Mouse (Mus musculus) embryonic fibroblast, embryonic 13.5 days (primary cell): ENCODE data around the gene Hmga2. TPM values are rescaled to one million over a fixed set of nuclear protein-coding genes. Genes with fewer than 3 reads are reported as not detected.
"Not testable (repeated sequence)": the region's sequence is repeated elsewhere in the genome, so short reads cannot be mapped to it uniquely, and the experiment has no call there.

Source experiments
- H3K27ac ChIP-seq: 2 replicates; pipeline ENCODE4 v1.5.1; 2012; ENCODE audit warnings: low read length, control low read depth, inconsistent platforms; ENCODE audit not compliant: insufficient read depth
- H3K4me1 ChIP-seq: 2 replicates; pipeline ENCODE4 v1.6.1; 2011; ENCODE audit warnings: low read length; ENCODE audit not compliant: control insufficient read depth, insufficient read depth
- H3K4me3 ChIP-seq: 2 replicates; pipeline ENCODE4 v1.5.1; 2011; ENCODE audit warnings: mild to moderate bottlenecking, control low read depth, low read length; ENCODE audit not compliant: insufficient read depth
- CTCF ChIP-seq: IDR thresholded peaks from 2 replicates; pipeline ENCODE4 v1.5.1; 2011; ENCODE audit warnings: mild to moderate bottlenecking, control low read depth, low read length, moderate library complexity, borderline replicate concordance; ENCODE audit not compliant: insufficient read depth
- POLR2A ChIP-seq: IDR thresholded peaks from 2 replicates; pipeline ENCODE4 v1.6.1; 2011; ENCODE audit warnings: low read depth, mild to moderate bottlenecking, control low read depth, low read length, moderate library complexity
- polyA plus RNA-seq: library from polyadenylated mRNA; stranded (reverse); fragments of >200 nt; gene quantifications from 2 replicates; pipeline ENCODE4 v1.2.4, GENCODE M21; 2011; ENCODE audit warnings: low read depth; ENCODE audit not compliant: missing spikeins, insufficient read length

Gene Hmga2
- polyA plus RNA-seq, 1 experiment: 195 TPM

GRCm38 (mm10) chr10:120388400-120388871, 87.8 kb downstream of the Hmga2 start:
- Histone ChIP-seq H3K4me3 (no peak overlapping the region), H3K27ac (no peak overlapping the region; the same call in 1 of the 2 replicates), H3K4me1 (peaks cover 22% of the 10 kb centered on the region)
- TF ChIP-seq POLR2A: no peak
- no peak for TF ChIP-seq CTCF

DNA sequence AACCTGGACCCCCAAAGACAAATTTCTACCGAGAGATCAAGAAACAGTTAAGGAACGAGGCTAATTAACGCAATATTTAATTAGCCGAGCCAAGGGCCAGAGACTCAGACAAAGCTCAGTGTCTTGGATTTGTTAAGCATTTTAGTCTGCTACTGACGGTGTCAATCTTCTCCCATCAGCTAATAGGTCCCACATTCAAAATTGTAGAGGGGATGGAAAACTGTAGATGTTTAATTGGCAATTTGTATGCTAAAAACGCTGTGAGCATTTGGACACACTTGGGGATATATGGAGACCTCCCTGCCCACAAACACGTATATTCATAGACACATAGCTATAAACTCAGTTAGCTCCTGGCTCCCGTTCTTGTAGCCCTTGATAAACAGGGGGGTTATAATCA, 89.2 kb downstream of the Hmga2 start:
- Histone ChIP-seq H3K4me3 (no peak overlapping the region), H3K27ac (no peak overlapping the region), H3K4me1 (peaks cover 19% of the 10 kb centered on the region)
- TF ChIP-seq POLR2A (no peak), CTCF (no peak)

DNA sequence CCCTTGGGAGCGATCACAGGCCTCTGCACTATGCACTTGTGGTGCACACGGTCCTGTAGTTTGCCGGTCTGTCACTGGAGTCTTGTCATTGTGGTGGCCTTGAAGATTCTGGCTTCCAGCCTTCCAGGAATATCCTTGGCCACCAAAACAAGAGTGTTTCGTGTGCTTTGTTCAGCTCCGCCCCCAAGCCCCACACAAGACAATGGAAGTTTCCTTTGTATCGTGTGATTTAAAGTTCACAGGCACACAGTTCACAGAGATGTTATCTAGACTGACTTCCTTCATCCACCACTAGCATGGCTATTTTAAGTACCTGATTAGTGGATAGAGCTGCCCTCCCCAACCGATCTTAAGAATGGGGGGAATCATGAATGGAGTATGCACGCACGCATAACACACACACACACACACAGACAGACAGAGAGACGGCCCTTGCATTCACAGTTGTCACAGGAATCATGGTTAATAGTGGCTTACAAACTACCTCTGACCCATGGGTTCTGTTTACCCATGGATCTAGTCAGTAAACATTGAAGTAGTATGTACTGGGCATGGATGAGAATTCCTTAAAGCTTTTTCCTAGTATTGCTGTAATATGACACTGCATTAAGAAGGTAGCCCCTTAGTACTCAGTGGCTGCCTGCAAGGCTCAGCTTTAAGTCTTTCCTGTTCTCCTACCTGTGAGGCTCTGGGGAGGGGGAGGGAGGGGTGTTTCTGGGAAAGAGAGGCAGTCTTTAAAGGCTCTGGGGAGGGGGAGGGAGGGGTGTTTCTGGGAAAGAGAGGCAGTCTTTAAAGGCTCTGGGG, 91.3 kb downstream of the Hmga2 start:
- Histone ChIP-seq H3K4me3 (no peak overlapping the region), H3K27ac (no peak overlapping the region; the same call in 1 of the 2 replicates), H3K4me1 (peaks cover 19% of the 10 kb centered on the region)
- no peak for TF ChIP-seq POLR2A
- TF ChIP-seq CTCF: no peak

- peaks cover 21% of the 10 kb centered on the region for H3K4me1 ChIP-seq
These were observed 92.2 kb downstream of the Hmga2 start for GRCm38 (mm10) chr10:120384040-120384439.

GRCm38 (mm10) chr10:120377795-120378194, 98.5 kb downstream of the Hmga2 start:
- H3K4me1 ChIP-seq: peaks cover 22% of the 10 kb centered on the region
- no peak overlapping the region; the same call in 1 of the 2 replicates for H3K27ac ChIP-seq
- no peak overlapping the region for H3K4me3 ChIP-seq

More at GRCm38 (mm10) chr10:120384040-120384439, 92.2 kb downstream of the Hmga2 start:
- Histone ChIP-seq H3K4me3 (no peak overlapping the region), H3K27ac (no peak overlapping the region)
- TF ChIP-seq POLR2A (no peak), CTCF (no peak)

DNA sequence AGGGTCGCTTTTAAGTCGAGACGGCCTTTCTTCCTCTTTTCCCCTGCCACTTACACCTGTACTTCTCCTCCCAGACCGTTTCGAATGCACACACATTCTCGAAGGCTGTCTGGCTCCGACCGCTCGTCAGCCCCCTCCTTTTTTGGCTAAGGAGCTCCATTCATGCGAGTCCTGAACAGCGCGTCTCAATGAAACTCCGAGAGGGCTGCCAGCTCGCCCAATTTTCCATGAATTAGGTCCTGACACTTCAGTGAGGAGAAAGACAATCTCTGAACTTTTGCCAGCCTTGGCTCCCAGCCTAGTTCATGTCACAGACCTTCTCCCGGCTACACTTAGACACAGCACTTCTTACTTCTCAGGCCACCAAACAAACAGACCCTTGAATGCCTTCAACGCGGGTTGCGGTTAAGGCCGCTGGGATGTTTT, 98.9 kb downstream of the Hmga2 start:
- Histone ChIP-seq H3K4me1 (peaks cover 22% of the 10 kb centered on the region), H3K4me3 (no peak overlapping the region), H3K27ac (no peak overlapping the region; the same call in 1 of the 2 replicates)
- TF ChIP-seq POLR2A (no peak), CTCF (no peak)

More at GRCm38 (mm10) chr10:120377795-120378194, 98.5 kb downstream of the Hmga2 start:
- TF ChIP-seq CTCF (no peak), POLR2A (no peak)

- TF ChIP-seq CTCF: no peak
- no peak for TF ChIP-seq POLR2A
- H3K4me1 ChIP-seq: peaks cover 27% of the 10 kb centered on the region
- no peak overlapping the region for H3K4me3 ChIP-seq
- no peak overlapping the region for H3K27ac ChIP-seq
These were observed 100.8 kb downstream of the Hmga2 start for GRCm38 (mm10) chr10:120375438-120375837.

DNA sequence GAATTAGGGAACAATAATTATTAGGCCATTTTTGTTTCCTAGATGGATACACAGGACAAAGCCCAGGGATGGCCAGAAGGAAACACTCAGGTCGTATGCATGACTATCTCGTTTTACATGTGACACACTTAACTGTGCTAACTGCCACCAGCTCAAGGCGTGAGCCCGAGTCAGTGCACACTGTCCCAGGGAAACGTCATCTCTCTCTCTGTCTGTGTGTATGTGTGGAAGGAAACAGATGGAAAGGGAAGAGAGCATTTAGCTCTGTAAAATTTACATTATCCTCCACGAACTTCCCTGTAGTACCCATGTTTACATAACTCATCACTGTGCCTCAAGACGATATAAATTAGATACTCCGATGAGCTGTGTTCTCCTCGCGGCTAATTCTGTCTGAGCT, 105.1 kb downstream of the Hmga2 start:
- Histone ChIP-seq H3K4me3 (no peak overlapping the region), H3K27ac (no peak overlapping the region), H3K4me1 (peaks cover 31% of the 10 kb centered on the region)
- TF ChIP-seq CTCF (no peak), POLR2A (no peak)

GRCm38 (mm10) chr10:120369187-120369805, 107.0 kb downstream of the Hmga2 start:
- Histone ChIP-seq H3K27ac (peak overlapping the region; percentile 5; the same call in 1 of the 2 replicates), H3K4me3 (no peak overlapping the region), H3K4me1 (peaks cover 28% of the 10 kb centered on the region)
- TF ChIP-seq CTCF (no peak), POLR2A (no peak)

DNA sequence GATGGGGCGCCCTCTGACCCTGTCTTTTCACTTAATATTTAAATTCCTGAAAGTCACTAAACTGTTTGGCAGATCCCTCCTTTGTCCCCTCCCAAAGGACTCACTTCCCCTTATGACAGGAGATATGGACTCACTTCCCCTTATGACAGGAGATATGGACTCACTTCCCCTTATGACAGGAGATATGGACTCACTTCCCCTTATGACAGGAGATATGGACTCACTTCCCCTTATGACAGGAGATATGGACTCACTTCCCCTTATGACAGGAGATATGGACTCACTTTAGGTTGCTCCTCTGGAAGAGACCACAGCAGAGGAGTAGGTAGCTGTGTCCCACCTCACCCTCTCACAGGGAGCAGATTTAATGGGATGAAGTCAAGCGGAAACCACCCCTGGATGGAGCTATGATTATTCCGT, 110.1 kb downstream of the Hmga2 start:
- Histone ChIP-seq H3K4me1 (peaks cover 26% of the 10 kb centered on the region), H3K27ac (0 out of 2 replicates have a peak overlapping the region, but pooled peaks have one; percentile 1)
- not testable (repeated sequence) for H3K4me3 ChIP-seq
